ENCODE assay signal across 35 mouse cellular contexts in genomic region chr5:125449306-125449705, GRCm38 (mm10). TPM values are rescaled to one million over a fixed set of nuclear protein-coding genes. Genes with fewer than 3 reads are reported as not detected.
DNase-seq lines count a peak whose midpoint lies in the region; ATAC-seq and TF ChIP-seq lines count a peak whose summit lies in the region.
"Had no signal": no experiment of that assay in that cellular context is flagged by ENCODE, and none has a peak within 500 bp of the region (broad histone marks: within the 10 kb centered on the region; RNA-seq: fewer than 3 reads in every experiment).

No protein-coding gene starts in this region.

- intact Hi-C loops in left cerebral cortex, postnatal 25 days (cut with DNase I) = no loop called here

- no peak overlapping the region for H3K4me3 ChIP-seq in embryonic fibroblast, embryonic 13.5 days (ENCODE audit: insufficient read depth, low read length)
- H3K4me3 ChIP-seq: forebrain, embryonic 10.5 days; gastrocnemius, adult 2 months; heart, adult 2 months; heart, embryonic 12.5 days; hindbrain, embryonic 10.5 days; hindbrain, embryonic 15.5 days; limb, embryonic 13.5 days; liver, embryonic 12.5 days; neural tube, embryonic 15.5 days had no signal

- peaks cover 7% of the 10 kb centered on the region; the same call in 1 of the 2 replicates for H3K4me1 ChIP-seq in embryonic fibroblast, embryonic 13.5 days (ENCODE audit: control insufficient read depth, insufficient read depth, low read length)
- H3K4me1 ChIP-seq: hindbrain, embryonic 10.5 days; hindbrain, embryonic 15.5 days had no signal

- ATAC-seq in frontal cortex, adult (ENCODE audit: low TSS enrichment) = peak; percentile 81; the same call in 1 of the 2 replicates
- no peak for ATAC-seq in erythroid progenitor cell, adult 5-6 weeks (replicated peaks; ENCODE audit: low FRiP score, poor library complexity, severe bottlenecking)
- ATAC-seq: forebrain, postnatal 0 days; inflammation-experienced regulatory T-cells, adult 6 months; liver, embryonic 12.5 days; lung, postnatal 0 days had no signal

- DNase-seq in frontal cortex, postnatal 10 days (ENCODE audit: low spot score in 2 of 2) = no peak
- peak; percentile 39 to 86 for DNase-seq in left cerebral cortex, postnatal 25 days (ENCODE audit: low spot score in 2 of 2)
- no peak for DNase-seq in left cerebral cortex, adult 11 months (ENCODE audit: low spot score)
- DNase-seq in 3T3-L1 (ENCODE audit: low read depth, low spot score) = peak; percentile 76
- no peak for DNase-seq in adrenal gland, postnatal 4 days (ENCODE audit: low spot score in 2 of 2)
- DNase-seq: adrenal gland, adult 2 months; adrenal gland, postnatal 36 days; cerebellum, adult 9-10 months; cerebellum, postnatal 36 days; forebrain, postnatal 0 days; gastrocnemius, adult 2 months; gastrocnemius, postnatal 36 days; heart, adult 2 months; heart, postnatal 10 days; kidney, adult 11 months; kidney, postnatal 14 days; lung, adult 18-20 months; lung, postnatal 4 days; midbrain, embryonic 14.5 days; retina, postnatal 1 day; spleen, adult 18-20 months; thymus, adult 18-20 months; thymus, postnatal 25 days had no signal

- TF ChIP-seq POLR2A in embryonic fibroblast, embryonic 13.5 days (IDR thresholded peaks at IDR 0.05; ENCODE audit: low read depth, low read length) = no peak

- peak overlapping the region; percentile 32; the same call in 1 of the 2 replicates for H3K27ac ChIP-seq in embryonic fibroblast, embryonic 13.5 days (ENCODE audit: insufficient read depth, low read length)
- H3K27ac ChIP-seq: forebrain, embryonic 10.5 days; gastrocnemius, adult 2 months; hindbrain, embryonic 10.5 days; hindbrain, embryonic 15.5 days; limb, embryonic 13.5 days; liver, embryonic 12.5 days; neural tube, embryonic 15.5 days had no signal

- no peak for TF ChIP-seq CTCF in embryonic fibroblast, embryonic 13.5 days (IDR thresholded peaks at IDR 0.05; ENCODE audit: borderline replicate concordance, insufficient read depth, low read length)

RNA-seq across cellular contexts. Expression of gene Bri3bp, which starts 7.9 kb away (rescaled TPM):
- total RNA-seq in left cerebral cortex, postnatal 25 days (2021) = 10 to 100 TPM; 92.5 to 95.3 TPM
- polyA plus RNA-seq in embryonic fibroblast, embryonic 13.5 days (2011; ENCODE audit: insufficient read length, low read depth, missing spikeins) = 30.2 and 37.5 TPM in 2 replicates
- 5.4 and 10.5 TPM in 2 replicates for total RNA-seq in erythroid progenitor cell, adult 5-6 weeks (2015; ENCODE audit: low replicate concordance)
- 2.0 and 2.4 TPM in 2 replicates for total RNA-seq in erythroid progenitor cell, adult 5-6 weeks (2017; ENCODE audit: low replicate concordance)
- 10 to 100 TPM; 34.2 to 37.0 TPM for total RNA-seq in adrenal gland, postnatal 4 days (2021)

RNA-seq across cellular contexts. Expression of gene Dhx37, which starts 15.4 kb away (rescaled TPM):
- total RNA-seq in left cerebral cortex, postnatal 25 days (2021) = 10 to 100 TPM; 11.4 to 15.2 TPM
- 18.6 and 27.6 TPM in 2 replicates for polyA plus RNA-seq in embryonic fibroblast, embryonic 13.5 days (2011; ENCODE audit: insufficient read length, low read depth, missing spikeins)
- 3.2 and 5.0 TPM in 2 replicates for total RNA-seq in erythroid progenitor cell, adult 5-6 weeks (2015; ENCODE audit: low replicate concordance)
- 3.6 and 15.9 TPM in 2 replicates for total RNA-seq in erythroid progenitor cell, adult 5-6 weeks (2017; ENCODE audit: low replicate concordance)
- total RNA-seq in adrenal gland, postnatal 4 days (2021) = 10 to 100 TPM; 14.0 to 16.0 TPM

RNA-seq across cellular contexts. Expression of gene Aacs, which starts 26.3 kb away (rescaled TPM):
- total RNA-seq in left cerebral cortex, postnatal 25 days (2021) = 10 to 100 TPM; 43.0 to 52.1 TPM
- polyA plus RNA-seq in embryonic fibroblast, embryonic 13.5 days (2011; ENCODE audit: insufficient read length, low read depth, missing spikeins) = 40.7 and 44.4 TPM in 2 replicates
- 6.5 and 13.4 TPM in 2 replicates for total RNA-seq in erythroid progenitor cell, adult 5-6 weeks (2015; ENCODE audit: low replicate concordance)
- total RNA-seq in erythroid progenitor cell, adult 5-6 weeks (2017; ENCODE audit: low replicate concordance) = 1.2 and 7.1 TPM in 2 replicates
- total RNA-seq in adrenal gland, postnatal 4 days (2021) = 10 to 100 TPM; 12.8 to 18.9 TPM

RNA-seq across cellular contexts. Expression of gene Ubc, which starts 59.3 kb away (rescaled TPM):
- 100 to 1,000 TPM; 810 to 811 TPM for total RNA-seq in left cerebral cortex, postnatal 25 days (2021)
- polyA plus RNA-seq in embryonic fibroblast, embryonic 13.5 days (2011; ENCODE audit: insufficient read length, low read depth, missing spikeins) = 543 and 665 TPM in 2 replicates
- 158 and 186 TPM in 2 replicates for total RNA-seq in erythroid progenitor cell, adult 5-6 weeks (2015; ENCODE audit: low replicate concordance)
- 215 and 222 TPM in 2 replicates for total RNA-seq in erythroid progenitor cell, adult 5-6 weeks (2017; ENCODE audit: low replicate concordance)
- 1,000 to 10,000 TPM; 1,138 to 1,334 TPM for total RNA-seq in adrenal gland, postnatal 4 days (2021)

Comparison
In these comparisons a context has a peak if more than half of its experiments do, and no peak if none do; other contexts are left out.
1. DNase-seq: peak in left cerebral cortex, postnatal 25 days (2 of 2) and 3T3-L1 (single experiment); none in frontal cortex, postnatal 10 days (0 of 2), left cerebral cortex, adult 11 months (single experiment) and adrenal gland, postnatal 4 days (0 of 2).